Mouse (Mus musculus): ENCODE measurements around the gene Nfkbia.

Gene Nfkbia

DNA sequence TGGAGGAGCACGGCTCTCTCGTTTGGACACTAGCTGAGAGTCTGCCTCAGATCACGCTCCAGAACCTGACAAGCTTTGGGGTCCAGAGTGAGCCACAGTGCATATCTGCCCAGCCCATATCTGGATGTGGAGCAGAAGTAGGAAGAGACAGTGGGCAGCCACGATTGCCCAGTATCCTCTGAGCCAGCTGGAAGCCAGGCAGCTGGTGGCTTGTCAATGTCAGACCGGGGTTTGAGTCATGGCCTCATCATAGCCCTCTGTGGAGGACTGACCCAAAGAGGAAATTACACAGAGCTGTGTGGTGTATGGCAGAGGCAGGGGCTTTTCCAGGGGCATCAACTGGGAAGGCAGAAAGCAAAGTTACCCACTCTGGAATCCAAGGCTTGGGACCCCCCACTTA, 25.6 kb downstream of the Nfkbia start:
- in situ Hi-C loops (cut with MboI; ENCODE audit: low sequenced_read_pairs) = no loop called here

DNA sequence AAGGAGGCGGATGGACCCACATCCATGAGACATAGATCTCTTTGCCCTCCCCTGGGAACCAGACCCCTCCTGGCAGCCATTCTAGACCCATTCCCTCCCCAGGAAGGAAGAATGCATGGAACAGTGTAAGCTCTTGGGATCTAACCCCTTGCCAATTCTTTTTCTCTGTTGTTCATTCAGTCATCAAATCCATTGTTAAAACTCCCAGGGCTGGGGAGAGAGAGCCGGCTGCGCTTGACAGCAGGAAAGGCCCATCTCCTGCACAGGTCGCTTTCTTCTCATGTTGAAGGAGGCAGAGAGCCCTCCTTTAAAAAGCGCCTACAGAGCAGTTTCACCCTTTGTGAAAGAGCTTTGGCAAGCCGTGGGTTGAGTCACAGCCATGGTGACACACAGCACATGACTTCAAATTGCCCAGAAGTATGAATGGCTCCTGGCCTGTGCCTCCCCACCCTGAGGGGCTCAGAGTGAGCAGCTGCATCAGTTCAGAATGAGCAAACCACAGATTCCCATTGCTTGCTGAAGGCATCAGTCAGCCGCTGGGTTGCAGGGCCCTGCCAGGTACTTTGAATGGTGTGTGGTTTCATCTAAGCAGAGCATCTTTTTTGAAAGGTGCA, 26.3 kb downstream of the Nfkbia start:
- in situ Hi-C loops (cut with MboI; ENCODE audit: low sequenced_read_pairs) = no loop called here

DNA sequence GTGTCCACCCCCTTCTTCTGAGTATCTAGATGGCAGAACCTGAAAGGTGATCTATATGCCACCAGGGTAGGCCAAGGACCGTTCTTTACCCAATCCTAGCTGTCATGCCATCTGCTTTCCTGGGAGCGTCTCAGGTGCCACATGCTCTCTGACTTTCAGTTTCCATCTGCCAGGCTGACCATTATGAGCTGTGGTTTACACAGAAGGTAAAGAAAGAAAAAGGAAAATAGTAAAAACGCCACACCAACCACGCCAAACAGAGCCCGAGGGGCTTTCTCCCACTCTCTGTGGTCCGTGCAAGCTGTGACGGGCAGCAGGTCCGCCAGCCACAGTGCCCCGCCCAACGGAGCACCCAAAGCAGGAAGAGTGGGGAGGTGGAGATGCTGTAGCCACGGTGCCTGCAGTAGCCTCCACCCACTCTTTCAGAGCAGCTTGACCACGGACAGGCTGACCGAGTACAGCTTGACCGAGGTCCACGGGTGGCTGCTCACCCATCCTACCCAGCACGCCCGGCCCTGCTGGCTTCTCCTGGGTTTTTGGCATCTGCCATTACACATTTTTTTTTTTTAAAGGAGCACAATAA, 27.0 kb downstream of the Nfkbia start:
- in situ Hi-C loops (cut with MboI; ENCODE audit: low sequenced_read_pairs) = no loop called here

DNA sequence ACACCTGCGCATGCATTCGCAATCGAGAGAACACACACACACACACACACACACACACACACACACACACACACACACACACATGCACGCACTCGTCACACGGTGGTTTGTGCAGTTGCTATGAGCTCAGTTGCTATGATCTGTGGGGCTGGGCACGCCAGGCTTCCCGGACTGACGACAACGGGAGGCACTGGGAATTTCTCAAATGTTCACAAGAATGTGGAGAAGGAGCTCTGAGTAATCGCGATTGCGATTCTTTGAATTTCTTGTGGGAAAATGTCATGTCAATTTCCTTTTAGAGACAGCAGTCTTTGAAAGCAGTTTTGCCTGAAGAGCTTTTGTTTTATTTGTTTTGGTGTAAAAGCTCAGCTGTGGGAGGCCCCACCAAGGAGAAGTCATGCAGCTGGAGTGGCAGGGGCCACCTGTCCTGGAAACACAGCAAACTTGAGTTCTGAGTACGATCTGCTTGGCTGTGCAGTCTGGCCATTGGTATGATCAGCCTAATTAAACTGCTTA, 27.5 kb downstream of the Nfkbia start:
- in situ Hi-C loops (cut with MboI; ENCODE audit: low sequenced_read_pairs) = no loop called here

DNA sequence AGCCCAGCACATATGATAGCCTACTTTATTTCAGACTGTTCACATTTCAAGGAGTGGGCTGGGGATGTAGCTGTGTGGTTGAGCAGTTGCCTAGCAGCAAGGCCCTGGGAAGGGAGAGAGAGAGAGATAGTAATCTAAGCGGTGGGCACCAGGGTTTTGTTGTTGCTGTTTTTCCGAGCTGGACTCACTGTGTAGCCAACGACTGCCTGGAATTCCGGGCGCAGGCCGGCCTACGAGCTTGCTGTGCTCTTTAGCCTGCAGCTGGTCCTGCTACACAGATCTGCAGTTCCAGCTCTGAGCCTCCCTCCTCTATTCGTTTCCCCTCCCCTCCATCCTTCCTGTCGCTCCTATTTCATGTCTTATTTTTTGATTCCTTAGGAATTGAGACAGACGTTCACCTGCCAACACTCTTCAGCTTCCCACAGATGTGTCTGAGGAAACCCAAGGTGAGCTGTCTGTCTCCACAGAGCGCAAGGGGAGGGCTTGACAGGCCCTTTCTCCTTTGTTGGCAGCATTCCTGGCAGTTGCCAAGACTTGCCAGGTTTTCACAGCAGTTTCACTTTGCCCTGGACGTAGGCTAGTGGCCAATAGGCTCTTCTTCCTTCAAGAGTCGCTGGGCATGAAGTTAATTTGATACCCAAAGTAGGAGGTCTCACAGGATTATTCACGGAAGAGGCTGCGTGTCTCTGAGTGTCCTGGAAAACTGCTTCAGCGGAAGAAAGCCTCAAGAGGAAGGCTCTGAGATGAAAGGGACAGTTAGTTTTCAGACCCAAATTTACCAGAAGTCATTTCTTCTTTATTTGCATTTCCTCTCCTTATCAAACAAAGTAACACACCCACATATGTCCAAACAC, 28.2 kb downstream of the Nfkbia start:
- in situ Hi-C loops (cut with MboI; ENCODE audit: low sequenced_read_pairs) = no loop called here

DNA sequence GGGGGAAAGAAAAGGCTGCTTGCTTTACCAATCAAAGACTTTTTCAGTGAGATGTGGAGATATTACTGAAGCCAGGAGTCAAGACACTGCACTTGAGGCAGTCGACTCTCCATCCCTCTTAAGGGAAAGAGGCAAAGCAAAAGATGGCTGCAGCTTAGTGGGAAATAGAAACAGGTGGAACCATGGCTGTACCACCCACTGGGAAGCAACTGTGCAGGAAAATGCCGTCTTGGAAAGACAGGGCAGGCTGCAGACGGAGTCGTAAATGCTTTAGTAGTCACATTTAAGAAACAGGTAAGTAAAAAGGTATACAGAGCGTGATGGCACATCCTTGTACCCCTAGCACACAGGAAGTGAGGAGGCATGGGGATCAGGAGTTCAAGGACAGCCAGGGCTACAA, 29.4 kb downstream of the Nfkbia start:
- in situ Hi-C loops (cut with MboI; ENCODE audit: low sequenced_read_pairs) = no loop called here

DNA sequence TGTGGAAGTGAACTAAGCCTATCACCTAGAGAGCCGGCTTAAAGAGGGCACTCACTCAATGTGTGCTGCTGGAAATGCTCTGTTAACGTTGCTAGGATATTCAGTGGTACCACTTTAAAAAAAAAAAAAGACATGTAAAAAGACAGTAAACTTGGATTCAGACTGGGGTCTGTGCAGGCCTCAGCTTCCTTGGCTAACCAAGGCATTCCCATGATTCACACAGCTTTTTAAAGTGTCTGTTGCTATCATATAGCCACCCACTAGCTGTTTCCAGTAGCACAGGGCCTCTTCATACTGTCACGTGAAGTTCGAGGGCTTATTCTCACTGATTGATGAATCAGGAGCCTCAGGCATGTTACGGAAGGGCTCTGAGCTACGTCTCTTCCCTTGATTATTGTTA, 30.0 kb downstream of the Nfkbia start:
- in situ Hi-C loops (cut with MboI; ENCODE audit: low sequenced_read_pairs) = no loop called here

DNA sequence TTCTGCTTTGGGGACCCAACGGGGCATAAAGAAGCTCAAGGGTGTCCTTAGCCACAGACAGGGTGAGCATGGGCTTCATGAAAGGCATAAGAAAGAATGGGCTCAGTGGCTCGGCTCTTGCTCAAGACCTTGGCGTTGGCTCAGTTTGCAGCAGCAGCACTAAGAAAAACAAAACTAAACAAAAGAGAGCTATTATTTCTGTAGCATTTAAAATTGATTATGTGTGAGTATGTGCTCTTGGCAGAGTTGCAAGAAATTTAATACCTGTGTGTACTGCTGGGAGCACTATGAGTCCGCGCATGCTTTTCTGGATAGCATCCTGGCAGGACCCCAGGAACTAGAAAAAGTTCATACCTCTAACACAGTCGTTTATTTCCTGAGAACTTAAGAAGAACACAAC, 30.7 kb downstream of the Nfkbia start:
- in situ Hi-C loops (cut with MboI; ENCODE audit: low sequenced_read_pairs) = no loop called here

DNA sequence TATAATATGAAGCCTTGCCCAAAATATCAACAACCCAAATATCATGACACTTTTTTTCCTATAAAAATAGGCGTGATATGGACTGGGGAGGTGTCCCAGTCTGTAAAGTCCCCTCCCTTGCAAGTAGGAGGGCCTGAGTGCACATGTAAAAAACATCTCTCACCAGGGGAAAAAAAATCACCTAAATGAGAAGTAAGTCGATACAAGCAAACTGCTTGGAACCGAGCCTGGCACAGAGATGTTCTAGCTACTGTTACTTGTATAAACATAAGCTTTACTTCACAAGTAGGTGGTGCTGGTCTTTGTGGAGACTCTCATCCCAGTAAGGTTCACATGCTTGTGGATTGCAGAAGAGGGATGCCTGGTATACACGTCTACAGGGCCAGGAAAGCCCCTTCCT, 31.5 kb downstream of the Nfkbia start:
- in situ Hi-C loops (cut with MboI; ENCODE audit: low sequenced_read_pairs) = no loop called here

DNA sequence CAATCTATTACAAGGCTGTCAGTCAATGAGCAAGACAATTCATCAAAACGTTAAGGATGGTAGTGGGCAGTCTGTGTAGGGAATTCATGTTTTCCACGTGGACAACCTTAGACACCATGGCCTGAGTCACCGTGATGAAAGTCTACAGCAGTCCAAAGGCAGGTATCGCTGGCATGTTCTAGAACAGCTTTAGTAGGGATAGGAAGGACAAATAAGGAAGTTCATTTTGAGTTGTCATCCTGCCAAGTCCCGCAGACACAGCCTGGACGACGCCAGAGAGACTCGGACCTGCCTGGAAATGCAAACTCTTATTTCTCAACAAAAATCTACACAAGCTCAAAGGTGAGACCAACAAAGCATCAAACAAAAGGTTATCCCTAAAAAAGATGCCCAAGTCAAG, 32.7 kb downstream of the Nfkbia start:
- in situ Hi-C loops (cut with MboI; ENCODE audit: low sequenced_read_pairs) = no loop called here

DNA sequence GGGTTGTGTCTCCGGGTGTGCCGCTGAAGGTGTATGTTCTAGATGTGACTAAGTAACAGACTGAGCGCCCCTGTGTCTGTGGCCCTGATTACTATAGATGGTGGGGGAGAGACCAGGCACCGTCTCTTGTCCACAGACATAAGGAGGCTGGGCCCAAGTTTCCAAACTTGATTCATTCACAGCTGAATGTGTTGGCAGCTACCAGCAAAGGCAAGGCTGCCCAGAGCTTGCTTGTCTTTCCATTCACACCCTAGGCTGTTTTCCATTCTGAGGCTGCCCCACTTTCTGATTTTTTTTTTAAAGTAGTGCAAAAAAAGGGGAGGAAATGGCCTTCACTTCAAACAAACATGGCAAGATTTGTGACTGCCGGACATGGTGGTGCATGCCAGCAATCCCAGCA, 35.6 kb downstream of the Nfkbia start:
- in situ Hi-C loops (cut with MboI; ENCODE audit: low sequenced_read_pairs) = no loop called here

DNA sequence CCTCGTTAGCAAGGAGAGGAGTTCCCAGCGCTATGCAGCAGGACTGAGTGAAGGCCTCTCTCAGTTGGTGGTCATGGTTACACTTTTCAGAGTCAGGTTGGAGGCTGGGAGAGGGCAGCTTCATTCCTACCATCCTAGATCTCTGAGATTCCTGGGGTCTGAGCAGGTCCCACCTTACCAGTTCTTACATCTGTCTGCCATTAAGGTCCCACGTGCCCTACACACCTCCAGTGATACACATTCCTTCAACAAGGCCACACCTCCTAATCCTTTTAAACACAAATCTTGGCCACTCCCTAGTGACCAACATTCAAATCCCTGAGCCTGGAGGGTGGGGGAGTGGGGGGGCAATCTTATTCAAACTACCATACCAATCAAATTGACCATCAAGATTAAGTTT, 36.3 kb downstream of the Nfkbia start:
- in situ Hi-C loops (cut with MboI; ENCODE audit: low sequenced_read_pairs) = no loop called here

DNA sequence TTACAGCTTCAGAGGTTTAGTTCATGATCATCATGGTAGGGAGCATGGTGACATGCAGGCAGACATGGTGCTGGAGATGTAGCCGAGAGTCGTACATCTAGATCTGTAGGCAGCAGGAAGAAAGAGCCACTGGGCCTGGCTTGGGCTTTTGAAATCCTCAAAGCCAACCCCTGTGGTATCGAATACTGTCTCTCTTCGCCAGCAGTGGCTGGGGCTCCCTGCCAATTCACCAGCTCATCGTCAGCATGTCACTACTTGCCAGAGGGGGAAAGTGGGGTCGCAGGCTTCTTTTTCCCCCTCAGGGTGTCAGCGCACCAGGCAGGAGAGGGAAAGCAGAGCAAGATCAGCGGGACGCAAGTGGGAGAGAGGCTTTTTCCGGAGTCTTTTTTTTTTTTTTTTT, 37.2 kb downstream of the Nfkbia start:
- in situ Hi-C loops (cut with MboI; ENCODE audit: low sequenced_read_pairs) = no loop called here

DNA sequence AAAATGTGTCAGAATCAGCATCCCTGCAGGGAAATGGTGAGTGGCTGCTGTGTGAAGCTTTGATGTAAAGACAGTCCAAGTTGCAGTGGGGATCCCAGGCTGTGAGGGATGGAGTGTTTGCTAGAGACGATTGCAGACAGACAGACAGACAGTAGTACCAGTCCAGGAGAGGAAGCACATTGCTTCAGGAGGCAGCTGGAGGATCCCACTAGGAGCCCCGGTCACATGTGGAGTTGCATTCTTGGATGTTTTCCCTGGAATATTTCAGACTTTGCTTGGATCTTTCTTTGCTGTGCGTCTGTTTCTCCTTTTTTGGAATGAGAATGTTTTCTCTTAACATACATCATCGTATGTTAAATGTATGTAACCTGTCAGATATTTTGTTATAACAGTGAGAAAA, 38.5 kb downstream of the Nfkbia start:
- in situ Hi-C loops (cut with MboI; ENCODE audit: low sequenced_read_pairs) = no loop called here

DNA sequence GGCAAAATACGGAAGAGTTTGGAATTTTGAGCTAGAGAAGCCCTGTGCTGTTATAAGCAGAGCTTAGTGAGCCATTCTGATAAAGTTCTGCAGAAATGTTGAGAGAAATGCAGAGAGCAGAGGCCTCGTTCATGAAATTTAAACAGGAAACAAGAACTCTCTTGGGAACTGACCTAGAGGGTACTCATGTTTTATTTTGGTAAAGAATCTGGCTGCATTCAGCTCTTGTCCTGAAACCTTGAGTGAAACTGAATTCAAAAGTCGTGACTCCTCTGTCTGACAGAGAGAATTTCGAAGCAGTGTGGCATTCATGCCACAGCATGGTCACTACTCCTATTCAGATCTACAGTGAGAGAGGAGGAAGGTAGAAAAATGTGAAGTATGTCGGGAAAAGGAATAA, 39.6 kb downstream of the Nfkbia start:
- in situ Hi-C loops (cut with MboI; ENCODE audit: low sequenced_read_pairs) = no loop called here

DNA sequence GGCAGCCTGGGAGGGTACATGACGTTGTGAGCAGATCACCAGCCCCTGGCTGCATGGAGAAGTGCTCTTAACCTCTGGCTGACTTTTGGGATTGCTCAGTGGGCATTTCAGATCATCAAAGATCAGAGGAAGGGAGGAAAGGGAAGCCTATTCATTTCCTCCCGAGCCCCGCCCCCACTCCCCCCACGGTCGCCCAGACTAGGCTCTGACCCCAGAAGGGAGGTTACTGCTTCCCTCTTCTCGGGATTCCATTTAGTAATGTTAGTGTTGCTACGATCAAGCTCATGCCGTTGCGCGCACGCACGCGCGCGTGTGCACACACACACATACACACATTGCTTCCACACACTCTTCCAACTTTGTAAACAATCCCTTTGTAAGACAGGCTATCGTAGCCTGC, 42.0 kb downstream of the Nfkbia start:
- in situ Hi-C loops (cut with MboI; ENCODE audit: low sequenced_read_pairs) = no loop called here

DNA sequence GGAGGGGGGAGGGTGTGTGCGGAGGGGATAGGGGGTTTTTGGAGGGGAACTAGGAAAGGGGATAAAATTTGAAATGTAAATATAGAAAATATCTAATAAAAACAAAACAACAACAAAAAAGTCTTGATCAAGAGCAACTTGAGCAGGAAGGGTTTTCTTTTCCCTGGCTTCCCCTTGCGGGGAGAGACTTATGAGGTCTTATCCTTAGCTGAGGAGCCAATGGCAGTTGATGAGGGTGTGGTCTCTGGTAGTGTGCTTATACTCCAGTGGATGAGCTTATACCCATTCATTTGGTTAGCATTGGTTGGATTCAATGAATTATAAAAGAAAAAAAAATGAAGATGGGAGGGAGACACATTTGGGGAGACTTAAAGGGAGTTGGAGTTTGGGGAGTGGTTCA, 43.4 kb downstream of the Nfkbia start:
- in situ Hi-C loops (cut with MboI; ENCODE audit: low sequenced_read_pairs) = no loop called here

DNA sequence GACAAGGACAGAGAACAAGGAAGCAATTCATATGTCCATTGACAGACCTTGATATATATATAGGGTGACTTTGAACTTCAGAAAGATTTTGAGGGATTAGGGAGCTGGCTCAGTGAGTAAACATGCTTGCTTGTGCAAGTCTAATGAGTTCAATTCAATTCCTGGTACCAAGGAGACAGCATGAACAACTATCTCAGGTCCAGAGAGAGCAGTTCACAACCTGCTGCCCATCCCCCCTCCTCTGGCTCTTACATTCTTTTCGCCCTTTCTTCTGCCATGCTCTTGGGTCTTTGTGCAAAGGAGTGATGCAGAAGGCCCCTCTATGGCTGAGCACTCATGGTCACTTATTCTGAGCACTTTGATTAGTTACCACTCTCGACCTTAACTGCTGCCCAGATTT, 44.0 kb downstream of the Nfkbia start:
- in situ Hi-C loops (cut with MboI; ENCODE audit: low sequenced_read_pairs) = no loop called here

DNA sequence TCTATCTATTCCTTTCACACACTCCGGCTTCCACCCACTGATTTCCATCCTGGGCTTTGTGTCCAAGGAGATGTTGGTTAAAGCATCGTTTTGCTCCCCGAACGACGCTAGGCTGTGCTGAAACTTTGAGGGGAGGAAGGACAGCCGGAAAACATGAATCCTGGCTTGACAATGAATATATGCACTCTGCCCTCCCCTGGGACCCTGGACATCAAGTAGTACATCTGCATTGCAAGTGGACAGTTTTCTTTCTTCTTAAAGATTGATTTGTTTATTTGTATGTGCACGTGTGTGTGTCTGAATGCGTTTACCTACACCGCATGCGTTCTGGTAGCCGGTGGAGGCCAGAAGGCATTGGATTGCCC, 45.1 kb downstream of the Nfkbia start:
- in situ Hi-C loops (cut with MboI; ENCODE audit: low sequenced_read_pairs) = no loop called here

DNA sequence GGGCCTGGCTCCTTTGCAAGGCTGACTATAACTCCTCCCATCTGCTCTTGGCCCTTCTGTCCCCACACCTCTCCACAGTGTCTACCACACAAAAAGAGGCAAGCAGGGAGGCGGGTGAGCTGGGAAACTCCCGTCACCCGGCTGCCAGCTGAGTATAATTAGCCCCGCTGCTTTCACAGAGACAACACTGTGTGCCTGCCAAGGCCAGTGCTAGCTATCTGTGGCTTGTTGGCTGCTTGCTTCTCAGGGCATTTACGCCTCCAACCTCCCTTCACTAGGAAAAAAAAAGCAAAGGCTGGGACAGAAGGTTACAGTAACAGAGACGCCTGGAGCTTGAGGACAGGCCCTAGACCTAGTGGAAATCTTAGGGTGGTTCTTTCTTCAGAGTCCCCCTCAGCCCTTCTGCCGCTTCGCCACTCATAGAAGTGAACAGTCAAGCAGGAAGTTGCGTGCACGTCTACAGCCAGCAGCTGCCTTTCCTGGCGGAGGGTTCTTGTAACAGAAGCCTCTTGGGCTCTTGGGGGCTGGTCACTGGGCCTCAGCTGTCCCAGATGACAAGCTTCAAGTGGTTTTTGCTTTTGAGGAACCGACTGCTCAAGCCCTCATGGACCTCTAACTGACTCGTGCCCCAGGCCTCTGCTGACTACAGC, 45.6 kb downstream of the Nfkbia start:
- in situ Hi-C loops (cut with MboI; ENCODE audit: low sequenced_read_pairs) = no loop called here

DNA sequence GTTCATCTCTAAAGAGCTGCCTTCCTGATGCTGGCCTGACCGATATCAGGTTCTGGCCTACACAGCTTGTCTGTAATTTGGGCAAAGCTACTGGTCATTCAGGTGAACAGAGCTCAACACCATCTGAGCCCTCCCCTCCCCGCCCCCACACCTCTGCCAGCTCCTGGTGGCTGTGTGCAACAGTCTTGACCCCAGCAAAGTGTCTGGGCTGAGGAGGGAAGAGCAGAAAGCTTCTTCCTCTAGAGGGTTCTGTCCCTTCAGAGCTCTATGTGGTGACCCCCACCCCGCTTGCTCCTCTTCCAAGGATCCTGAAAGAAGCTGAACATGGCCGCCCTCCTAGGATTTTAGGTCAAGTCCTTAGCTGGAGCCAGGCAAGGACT, 46.1 kb downstream of the Nfkbia start:
- in situ Hi-C loops (cut with MboI; ENCODE audit: low sequenced_read_pairs) = no loop called here

DNA sequence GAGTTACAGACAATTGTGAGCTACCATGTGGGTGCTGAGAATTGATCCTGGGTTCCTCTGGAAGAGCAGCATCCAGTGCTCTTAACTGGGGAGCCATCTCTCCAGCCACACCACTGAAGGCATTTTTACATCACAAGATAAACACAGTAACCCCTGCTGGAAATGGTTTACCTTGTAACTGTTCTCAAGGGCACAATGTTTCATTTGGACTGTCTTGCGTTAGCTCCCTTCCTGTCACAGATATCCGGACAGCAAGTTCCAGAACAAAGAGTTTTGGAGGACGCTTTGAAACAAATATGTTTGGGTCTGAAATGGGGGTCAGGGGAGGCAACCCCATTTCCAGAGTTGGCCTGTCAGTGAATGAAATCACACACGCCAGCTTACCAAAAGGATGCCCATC, 46.9 kb downstream of the Nfkbia start:
- in situ Hi-C loops (cut with MboI; ENCODE audit: low sequenced_read_pairs) = no loop called here

Measured in CH12F3 (cell line).